Mouse (Mus musculus) embryonic facial prominence, embryonic 13.5 days (tissue): Measurements from ENCODE around the gene Hilpda. TPM values are rescaled to one million over a fixed set of nuclear protein-coding genes. Genes with fewer than 3 reads are reported as not detected.

Source experiments
- ATAC-seq: fragments of 200-750 bp; cut with Nextera tagmentation; 2 replicates; pipeline ENCODE4 v1.8.0; 2017; ENCODE audit warnings: low read depth; ENCODE audit not compliant: insufficient number of reproducible peaks, insufficient read depth, low FRiP score, low TSS enrichment
- H3K27ac ChIP-seq: fragments of 300-500 bp; sonication (generic); 2 replicates; pipeline ENCODE4 v1.5.1; 2015; ENCODE audit warnings: moderate library complexity, mild to moderate bottlenecking, inconsistent platforms
- H3K27me3 ChIP-seq: fragments of 300-500 bp; sonication (generic); 2 replicates; pipeline ENCODE4 v1.6.1; 2015; ENCODE audit warnings: mild to moderate bottlenecking, inconsistent platforms
- H3K36me3 ChIP-seq: fragments of 300-500 bp; sonication (generic); 2 replicates; pipeline ENCODE4 v1.6.1; 2015; ENCODE audit warnings: mild to moderate bottlenecking, inconsistent platforms
- H3K4me1 ChIP-seq: fragments of 300-500 bp; sonication (generic); 2 replicates; pipeline ENCODE4 v1.6.1; 2015; ENCODE audit warnings: inconsistent platforms
- H3K4me2 ChIP-seq: fragments of 300-500 bp; sonication (generic); 2 replicates; pipeline ENCODE4 v1.6.1; 2015; ENCODE audit warnings: moderate library complexity, mild to moderate bottlenecking, inconsistent platforms
- H3K4me3 ChIP-seq: fragments of 300-500 bp; sonication (generic); 2 replicates; pipeline ENCODE4 v1.5.1; 2015; ENCODE audit warnings: mild to moderate bottlenecking, inconsistent platforms
- H3K9ac ChIP-seq: fragments of 300-500 bp; sonication (generic); 2 replicates; pipeline ENCODE4 v1.6.1; 2015; ENCODE audit warnings: mild to moderate bottlenecking, inconsistent platforms
- H3K9me3 ChIP-seq: fragments of 300-500 bp; sonication (generic); 2 replicates; pipeline ENCODE4 v1.6.1; 2016; ENCODE audit warnings: inconsistent platforms
- WGBS: fragments of 180-500 bp; shearing (Covaris S2); methylation state at CpG from one replicate; pipeline ENCODE4 v1.1.7; 2015; ENCODE audit warnings: mixed read lengths; 5-methylcytosine and 5-hydroxymethylcytosine counted together
- polyA plus RNA-seq: library from polyadenylated mRNA; unstranded; fragments of >200 nt; fragmentation: Nextera tagmentation; extraction: Ambion mirVana; gene quantifications from 2 replicates; pipeline ENCODE4 v1.2.1, GENCODE M21; 2015

Gene Hilpda
- polyA plus RNA-seq = 43.1 and 45.7 TPM in 2 replicates

GRCm38 (mm10) chr6:29272312-29273072 is at the start of gene Hilpda:
Hilpda (plus strand) TSS chr6:29272488.
- peaks cover 15% of the 10 kb centered on the region for H3K36me3 ChIP-seq
- peaks cover 18% of the 10 kb centered on the region for H3K4me1 ChIP-seq
- H3K27me3 ChIP-seq = 0 out of 2 replicates have a peak, but pooled peaks cover 4% of the 10 kb centered on the region
- H3K9me3 ChIP-seq = no peaks in the 10 kb centered on the region
- H3K4me3 ChIP-seq = peak within 1 kb of the TSS; percentile 65
- H3K9ac ChIP-seq = peak within 1 kb of the TSS; percentile 82
- under 1% methylated on average over 46 of the region's 46 CpGs for WGBS
- peak; percentile 95 for ATAC-seq
- H3K27ac ChIP-seq = peak within 1 kb of the TSS; percentile 64
- H3K4me2 ChIP-seq = peak within 1 kb of the TSS; percentile 61

GRCm38 (mm10) chr6:29229265-29229913 is 42.9 kb upstream of the Hilpda start:
- Histone ChIP-seq H3K36me3 (no peaks in the 10 kb centered on the region), H3K9ac (no peak overlapping the region), H3K27ac (no peak overlapping the region), H3K27me3 (no peaks in the 10 kb centered on the region), H3K4me3 (no peak overlapping the region), H3K9me3 (no peaks in the 10 kb centered on the region), H3K4me2 (no peak overlapping the region), H3K4me1 (no peaks in the 10 kb centered on the region)
- ATAC-seq = no peak
- WGBS = 83% methylated on average over 6 of the region's 6 CpGs

GRCm38 (mm10) chr6:29230386-29230785 is 41.9 kb upstream of the Hilpda start:
- no peak overlapping the region for H3K4me3 ChIP-seq
- no peaks in the 10 kb centered on the region for H3K36me3 ChIP-seq
- H3K4me1 ChIP-seq = no peaks in the 10 kb centered on the region
- H3K4me2 ChIP-seq = no peak overlapping the region
- H3K27me3 ChIP-seq = no peaks in the 10 kb centered on the region
- WGBS = 70% methylated on average over 6 of the region's 6 CpGs
- ATAC-seq = no peak
- H3K9ac ChIP-seq = no peak overlapping the region
- no peak overlapping the region for H3K27ac ChIP-seq
- H3K9me3 ChIP-seq = no peaks in the 10 kb centered on the region

GRCm38 (mm10) chr6:29231799-29232198 is 40.5 kb upstream of the Hilpda start:
- Histone ChIP-seq H3K9ac (no peak overlapping the region), H3K4me1 (no peaks in the 10 kb centered on the region), H3K27me3 (no peaks in the 10 kb centered on the region), H3K9me3 (no peaks in the 10 kb centered on the region), H3K27ac (no peak overlapping the region), H3K4me3 (no peak overlapping the region), H3K36me3 (no peaks in the 10 kb centered on the region), H3K4me2 (no peak overlapping the region)
- no peak for ATAC-seq
- WGBS = 58% methylated on average over 3 of the region's 3 CpGs

GRCm38 (mm10) chr6:29232321-29232720 is 40.0 kb upstream of the Hilpda start:
- Histone ChIP-seq H3K36me3 (no peaks in the 10 kb centered on the region), H3K27me3 (no peaks in the 10 kb centered on the region), H3K9me3 (no peaks in the 10 kb centered on the region), H3K4me1 (no peaks in the 10 kb centered on the region), H3K27ac (no peak overlapping the region), H3K9ac (no peak overlapping the region), H3K4me2 (no peak overlapping the region), H3K4me3 (no peak overlapping the region)
- ATAC-seq = no peak
- 60% methylated on average over 6 of the region's 6 CpGs for WGBS

GRCm38 (mm10) chr6:29233710-29234109 is 38.6 kb upstream of the Hilpda start:
- H3K27me3 ChIP-seq = no peaks in the 10 kb centered on the region
- no peak for ATAC-seq
- 57% methylated on average over 3 of the region's 3 CpGs for WGBS
- no peak overlapping the region for H3K27ac ChIP-seq
- no peak overlapping the region for H3K4me2 ChIP-seq
- H3K36me3 ChIP-seq = no peaks in the 10 kb centered on the region
- H3K9ac ChIP-seq = no peak overlapping the region
- H3K4me3 ChIP-seq = no peak overlapping the region
- no peaks in the 10 kb centered on the region for H3K4me1 ChIP-seq
- no peaks in the 10 kb centered on the region for H3K9me3 ChIP-seq

- H3K27me3 ChIP-seq = no peaks in the 10 kb centered on the region
- WGBS = 43% methylated on average over 8 of the region's 8 CpGs
- H3K9ac ChIP-seq = no peak overlapping the region
- no peak overlapping the region for H3K4me2 ChIP-seq
- H3K9me3 ChIP-seq = no peaks in the 10 kb centered on the region
- no peaks in the 10 kb centered on the region for H3K4me1 ChIP-seq
- no peaks in the 10 kb centered on the region for H3K36me3 ChIP-seq
- H3K4me3 ChIP-seq = no peak overlapping the region
- no peak for ATAC-seq
- H3K27ac ChIP-seq = no peak overlapping the region
These were observed 38.0 kb upstream of the Hilpda start for GRCm38 (mm10) chr6:29234272-29234671.

- ATAC-seq = no peak
- H3K27me3 ChIP-seq = no peaks in the 10 kb centered on the region
- no peak overlapping the region for H3K9ac ChIP-seq
- no peak overlapping the region for H3K4me3 ChIP-seq
- WGBS = 34% methylated on average over 2 of the region's 2 CpGs
- H3K9me3 ChIP-seq = no peaks in the 10 kb centered on the region
- H3K4me2 ChIP-seq = no peak overlapping the region
- no peaks in the 10 kb centered on the region for H3K4me1 ChIP-seq
- H3K36me3 ChIP-seq = no peaks in the 10 kb centered on the region
- H3K27ac ChIP-seq = no peak overlapping the region
These were observed 31.5 kb upstream of the Hilpda start for GRCm38 (mm10) chr6:29240806-29241205.

GRCm38 (mm10) chr6:29241697-29242096 is 30.6 kb upstream of the Hilpda start:
- no peak for ATAC-seq
- Histone ChIP-seq H3K27ac (no peak overlapping the region), H3K4me2 (no peak overlapping the region), H3K27me3 (no peaks in the 10 kb centered on the region), H3K4me1 (no peaks in the 10 kb centered on the region), H3K9me3 (no peaks in the 10 kb centered on the region), H3K4me3 (no peak overlapping the region), H3K36me3 (no peaks in the 10 kb centered on the region), H3K9ac (no peak overlapping the region)
- WGBS = 55% methylated on average over 2 of the region's 2 CpGs

GRCm38 (mm10) chr6:29242265-29242664 is 30.0 kb upstream of the Hilpda start:
- no peak for ATAC-seq
- H3K4me1 ChIP-seq = no peaks in the 10 kb centered on the region
- no peaks in the 10 kb centered on the region for H3K27me3 ChIP-seq
- H3K9me3 ChIP-seq = no peaks in the 10 kb centered on the region
- no peak overlapping the region for H3K27ac ChIP-seq
- H3K9ac ChIP-seq = no peak overlapping the region
- H3K4me2 ChIP-seq = no peak overlapping the region
- 49% methylated on average over 1 of the region's 1 CpGs for WGBS
- H3K36me3 ChIP-seq = no peaks in the 10 kb centered on the region
- no peak overlapping the region for H3K4me3 ChIP-seq

GRCm38 (mm10) chr6:29245272-29246120 is 26.8 kb upstream of the Hilpda start:
- Histone ChIP-seq H3K27me3 (no peaks in the 10 kb centered on the region), H3K27ac (no peak overlapping the region), H3K4me3 (no peak overlapping the region), H3K9ac (no peak overlapping the region), H3K9me3 (no peaks in the 10 kb centered on the region), H3K36me3 (no peaks in the 10 kb centered on the region), H3K4me1 (no peaks in the 10 kb centered on the region), H3K4me2 (no peak overlapping the region)
- ATAC-seq = no peak
- whole genome bisulfite sequencing = 62% methylated on average over 14 of the region's 14 CpGs
